Mouse (Mus musculus): ENCODE results near the gene Jazf1.

Gene Jazf1

GRCm38 (mm10) chr6:52903226-52903960 is 165.0 kb downstream of the Jazf1 start:
- DNase-seq, result no peak

GRCm38 (mm10) chr6:52899574-52900245 is 168.7 kb downstream of the Jazf1 start:
- no peak for DNase-seq

- DNase-seq, result no peak
Observed at GRCm38 (mm10) chr6:52895075-52895474, 173.4 kb downstream of the Jazf1 start.

GRCm38 (mm10) chr6:52894501-52894823 is 174.0 kb downstream of the Jazf1 start:
- no peak for DNase-seq

GRCm38 (mm10) chr6:52893811-52894500 is 174.5 kb downstream of the Jazf1 start:
- DNase-seq, result no peak

GRCm38 (mm10) chr6:52892978-52893377 is 175.5 kb downstream of the Jazf1 start:
- DNase-seq, result no peak

- peak; percentile 93 for DNase-seq
Observed at GRCm38 (mm10) chr6:52887541-52888203, 180.8 kb downstream of the Jazf1 start.

GRCm38 (mm10) chr6:52883773-52884172 is 184.7 kb downstream of the Jazf1 start:
- no peak for DNase-seq

- no peak for DNase-seq
Observed at GRCm38 (mm10) chr6:52877176-52877575, 191.3 kb downstream of the Jazf1 start.

GRCm38 (mm10) chr6:52871306-52871705 is 197.1 kb downstream of the Jazf1 start:
- no peak for DNase-seq

GRCm38 (mm10) chr6:52869252-52869651 is 199.2 kb downstream of the Jazf1 start:
- DNase-seq, result no peak

- DNase-seq, result no peak
Observed at GRCm38 (mm10) chr6:52868352-52868751, 200.1 kb downstream of the Jazf1 start.

- DNase-seq, result no peak
Observed at GRCm38 (mm10) chr6:52861928-52862327, 206.5 kb downstream of the Jazf1 start.

- peak; percentile 45 for DNase-seq
Observed at GRCm38 (mm10) chr6:52861186-52861820, 207.1 kb downstream of the Jazf1 start.

GRCm38 (mm10) chr6:52860713-52861112 is 207.7 kb downstream of the Jazf1 start:
- DNase-seq, result no peak

GRCm38 (mm10) chr6:52858911-52859431 is 209.5 kb downstream of the Jazf1 start:
- DNase-seq, result no peak

- DNase-seq, result no peak
Observed at GRCm38 (mm10) chr6:52852404-52853107, 215.9 kb downstream of the Jazf1 start.

GRCm38 (mm10) chr6:52851975-52852374 is 216.5 kb downstream of the Jazf1 start:
- no peak for DNase-seq

- no peak for DNase-seq
Observed at GRCm38 (mm10) chr6:52851019-52851418, 217.4 kb downstream of the Jazf1 start.

- DNase-seq, result no peak
Observed at GRCm38 (mm10) chr6:52848199-52848598, 220.2 kb downstream of the Jazf1 start.

- DNase-seq, result no peak
Observed at GRCm38 (mm10) chr6:52846314-52846713, 222.1 kb downstream of the Jazf1 start.

- DNase-seq, result no peak
Observed at GRCm38 (mm10) chr6:52844741-52845140, 223.7 kb downstream of the Jazf1 start.
